Mouse (Mus musculus) ES-Bruce4 (cell line): ENCODE measurements around the gene Lamb2. TPM values are rescaled to one million over a fixed set of nuclear protein-coding genes. Genes with fewer than 3 reads are reported as not detected.

Experiments used
- H3K27ac ChIP-seq: 2 replicates; pipeline ENCODE4 v1.5.1; 2012; ENCODE audit warnings: low read length, inconsistent platforms; ENCODE audit not compliant: insufficient read depth
- H3K27me3 ChIP-seq: 2 replicates; pipeline ENCODE4 v1.6.1; 2012; ENCODE audit warnings: mild to moderate bottlenecking, low read length, inconsistent platforms; ENCODE audit not compliant: control insufficient read depth, poor library complexity, insufficient read depth, severe bottlenecking
- H3K36me3 ChIP-seq: 2 replicates; pipeline ENCODE4 v1.6.1; 2012; ENCODE audit warnings: inconsistent platforms, mild to moderate bottlenecking, low read length, moderate library complexity; ENCODE audit not compliant: control insufficient read depth, poor library complexity, insufficient read depth, severe bottlenecking
- H3K4me1 ChIP-seq: one replicate; pipeline ENCODE4 v1.8.1; 2011; ENCODE audit warnings: low read length; ENCODE audit not compliant: control insufficient read depth, insufficient read depth
- H3K4me3 ChIP-seq: 2 replicates; pipeline ENCODE4 v1.5.1; 2011; ENCODE audit warnings: low read depth, mild to moderate bottlenecking, low read length
- H3K9ac ChIP-seq: 2 replicates; pipeline ENCODE4 v1.6.1; 2012; ENCODE audit warnings: low read depth, mild to moderate bottlenecking, inconsistent platforms; ENCODE audit not compliant: poor library complexity, severe bottlenecking
- H3K9me3 ChIP-seq: replicated peaks from 2 replicates; pipeline ENCODE4 v1.6.1; 2012; ENCODE audit warnings: mild to moderate bottlenecking, low read length, inconsistent platforms; ENCODE audit not compliant: control insufficient read depth, poor library complexity, insufficient read depth, severe bottlenecking
- CTCF ChIP-seq: IDR thresholded peaks from one replicate; pipeline ENCODE4 v1.8.1; 2011; ENCODE audit warnings: low read depth, low read length
- EP300 ChIP-seq: IDR thresholded peaks from 2 replicates; pipeline ENCODE4 v1.6.1; 2011; ENCODE audit warnings: low read depth, low read length; ENCODE audit not compliant: insufficient read depth
- POLR2A ChIP-seq: IDR thresholded peaks from one replicate; pipeline ENCODE4 v1.8.1; 2011; ENCODE audit warnings: low read length; ENCODE audit not compliant: insufficient read depth
- polyA plus RNA-seq: library from polyadenylated mRNA; stranded (reverse); fragments of >200 nt; gene quantifications from 2 replicates; pipeline ENCODE4 v1.2.4, GENCODE M21; 2011; ENCODE audit warnings: low read depth; ENCODE audit not compliant: missing spikeins, insufficient read depth, insufficient read length

Gene Lamb2
- polyA plus RNA-seq, 1 experiment: 39.0 TPM

DNA sequence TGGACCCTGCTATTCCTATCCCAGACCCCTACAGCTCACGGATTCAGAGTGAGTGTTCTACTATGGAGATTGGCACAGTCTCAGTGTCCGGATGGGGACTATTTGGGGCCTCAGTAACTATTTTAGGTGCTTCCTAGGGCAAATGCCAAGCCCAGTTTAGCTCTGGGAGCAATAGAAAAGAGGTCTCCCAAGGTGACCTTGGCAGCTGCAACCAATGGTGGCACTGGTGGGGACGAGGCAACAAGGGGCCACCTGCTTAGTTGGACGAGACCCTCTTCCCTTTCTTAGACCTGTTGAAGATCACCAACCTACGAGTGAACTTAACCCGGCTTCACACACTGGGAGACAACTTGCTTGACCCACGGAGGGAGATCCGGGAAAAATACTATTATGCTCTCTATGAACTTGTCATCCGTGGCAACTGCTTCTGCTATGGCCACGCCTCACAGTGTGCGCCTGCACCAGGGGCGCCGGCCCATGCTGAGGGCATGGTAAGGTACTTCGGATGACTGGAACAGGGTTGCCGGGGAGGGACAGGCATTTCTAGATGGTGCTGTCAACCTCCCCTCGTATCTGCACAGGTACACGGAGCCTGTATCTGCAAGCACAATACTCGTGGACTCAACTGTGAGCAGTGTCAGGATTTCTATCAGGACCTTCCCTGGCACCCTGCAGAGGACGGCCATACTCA, 2.1 kb downstream of the Lamb2 start:
- no peaks in the 10 kb centered on the region for H3K27me3 ChIP-seq
- TF ChIP-seq EP300 (no peak), CTCF (no peak), POLR2A (no peak)
- no peak overlapping the region for H3K4me3 ChIP-seq
- H3K9me3 ChIP-seq: no peaks in the 10 kb centered on the region
- H3K4me1 ChIP-seq: peaks cover 3% of the 10 kb centered on the region
- H3K9ac ChIP-seq: no peak overlapping the region
- H3K27ac ChIP-seq: no peak overlapping the region
- H3K36me3 ChIP-seq: no peaks in the 10 kb centered on the region

DNA sequence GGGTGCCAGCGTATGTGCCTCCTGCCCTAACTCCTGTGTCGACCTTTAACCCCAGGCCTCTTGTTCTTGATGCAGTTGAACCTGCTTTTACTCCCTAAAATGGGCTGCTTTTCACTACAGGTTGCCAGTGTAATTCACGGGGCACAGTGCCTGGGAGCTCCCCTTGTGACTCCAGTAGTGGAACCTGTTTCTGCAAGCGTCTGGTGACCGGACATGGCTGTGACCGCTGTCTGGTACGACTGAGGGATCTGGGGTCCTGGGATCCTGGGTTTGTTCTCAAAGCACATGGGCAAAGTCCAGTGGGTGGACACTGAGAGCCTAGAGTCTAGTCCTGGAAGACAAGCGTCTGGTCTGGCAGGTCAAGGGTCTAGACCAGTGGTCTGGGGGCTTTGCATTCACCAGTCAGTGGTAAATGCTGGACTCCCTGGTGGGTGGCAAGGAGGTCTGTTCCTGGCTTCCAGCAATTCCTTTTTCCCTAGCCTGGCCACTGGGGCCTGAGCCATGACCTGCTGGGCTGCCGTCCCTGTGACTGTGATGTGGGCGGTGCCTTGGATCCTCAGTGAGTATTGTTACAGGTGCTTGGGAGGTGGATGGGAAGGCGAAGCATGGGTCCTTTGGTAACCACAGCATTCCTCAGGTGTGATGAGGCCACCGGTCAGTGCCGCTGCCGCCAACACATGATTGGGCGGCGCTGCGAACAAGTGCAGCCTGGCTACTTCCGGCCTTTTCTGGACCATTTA, 3.7 kb downstream of the Lamb2 start:
- TF ChIP-seq EP300 (no peak), CTCF (no peak), POLR2A (no peak)
- Histone ChIP-seq H3K9ac (no peak overlapping the region), H3K27ac (no peak overlapping the region), H3K36me3 (no peaks in the 10 kb centered on the region), H3K4me3 (no peak overlapping the region), H3K27me3 (no peaks in the 10 kb centered on the region), H3K4me1 (peaks cover 3% of the 10 kb centered on the region), H3K9me3 (no peaks in the 10 kb centered on the region)

- no peak overlapping the region for H3K9ac ChIP-seq
- no peaks in the 10 kb centered on the region for H3K27me3 ChIP-seq
- H3K36me3 ChIP-seq: no peaks in the 10 kb centered on the region
- peaks cover 3% of the 10 kb centered on the region for H3K4me1 ChIP-seq
- H3K9me3 ChIP-seq: no peaks in the 10 kb centered on the region
- no peak overlapping the region for H3K4me3 ChIP-seq
- TF ChIP-seq POLR2A (no peak), EP300 (no peak), CTCF (no peak)
- no peak overlapping the region for H3K27ac ChIP-seq
Measured at GRCm38 (mm10) chr9:108484021-108484420, 4.5 kb downstream of the Lamb2 start.

DNA sequence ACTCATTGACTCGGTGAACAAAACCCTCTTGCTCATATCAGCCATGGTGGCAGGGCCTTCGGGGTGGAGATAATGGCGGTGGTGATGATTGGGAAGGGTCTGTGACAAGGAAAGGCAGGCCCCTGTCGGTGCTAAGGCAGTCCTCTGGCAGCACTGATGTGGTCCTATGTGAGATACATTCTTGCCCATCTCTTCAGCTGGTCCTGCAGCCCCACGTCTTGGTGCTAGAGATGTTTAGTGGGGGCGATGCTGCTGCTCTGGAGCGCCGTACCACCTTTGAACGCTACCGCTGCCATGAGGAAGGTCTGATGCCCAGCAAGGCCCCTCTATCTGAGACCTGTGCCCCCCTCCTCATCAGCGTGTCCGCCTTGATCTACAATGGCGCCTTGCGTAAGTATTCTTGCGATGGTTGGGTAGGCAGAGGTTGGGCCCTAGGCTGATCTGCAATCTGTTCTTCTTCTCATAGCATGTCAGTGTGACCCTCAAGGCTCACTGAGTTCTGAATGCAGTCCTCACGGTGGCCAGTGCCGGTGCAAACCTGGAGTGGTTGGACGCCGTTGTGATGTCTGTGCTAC, 5.9 kb downstream of the Lamb2 start:
- H3K9me3 ChIP-seq: no peaks in the 10 kb centered on the region
- peaks cover 3% of the 10 kb centered on the region for H3K4me1 ChIP-seq
- H3K9ac ChIP-seq: no peak overlapping the region
- no peaks in the 10 kb centered on the region for H3K27me3 ChIP-seq
- H3K27ac ChIP-seq: no peak overlapping the region
- TF ChIP-seq EP300: no peak
- no peak for TF ChIP-seq CTCF
- TF ChIP-seq POLR2A: no peak
- no peak overlapping the region for H3K4me3 ChIP-seq
- no peaks in the 10 kb centered on the region for H3K36me3 ChIP-seq

DNA sequence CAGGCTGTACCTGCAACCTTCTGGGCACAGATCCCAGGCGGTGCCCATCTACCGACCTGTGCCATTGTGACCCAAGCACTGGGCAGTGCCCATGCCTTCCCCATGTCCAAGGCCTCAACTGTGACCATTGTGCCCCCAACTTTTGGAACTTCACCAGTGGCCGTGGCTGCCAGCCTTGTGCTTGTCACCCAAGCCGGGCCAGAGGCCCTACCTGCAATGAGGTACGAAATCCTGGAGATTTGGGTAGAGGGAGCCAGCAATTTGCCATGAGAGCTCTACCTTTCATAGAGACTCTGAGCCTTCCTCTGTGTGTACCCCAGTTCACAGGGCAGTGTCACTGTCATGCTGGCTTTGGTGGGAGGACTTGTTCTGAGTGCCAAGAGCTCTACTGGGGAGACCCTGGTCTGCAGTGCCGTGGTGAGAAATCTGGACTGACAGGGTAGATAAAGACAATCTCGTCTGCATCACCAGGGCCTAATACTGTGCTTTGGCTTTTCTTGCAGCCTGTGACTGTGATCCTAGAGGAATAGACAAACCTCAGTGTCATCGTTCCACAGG, 7.5 kb downstream of the Lamb2 start:
- H3K36me3 ChIP-seq: no peaks in the 10 kb centered on the region

More for the DNA sequence above, 7.5 kb downstream of the Lamb2 start:
- no peaks in the 10 kb centered on the region for H3K27me3 ChIP-seq
- H3K4me3 ChIP-seq: no peak overlapping the region
- H3K27ac ChIP-seq: no peak overlapping the region
- no peaks in the 10 kb centered on the region for H3K9me3 ChIP-seq
- no peak overlapping the region for H3K9ac ChIP-seq
- H3K4me1 ChIP-seq: no peaks in the 10 kb centered on the region
- TF ChIP-seq EP300 (no peak), POLR2A (no peak), CTCF (no peak)
